Mouse (Mus musculus): ENCODE results near the gene Gm49358.

GRCm38 (mm10) chr10:86758211-86758610 is 5.6 kb upstream of the Gm49358 start:
- no peak for TF ChIP-seq CTCF (IDR thresholded peaks at IDR 0.05; ENCODE audit: extremely low read depth, insufficient read depth, low read length)
- TF ChIP-seq POLR2A (IDR thresholded peaks at IDR 0.05; ENCODE audit: extremely low read depth, insufficient read depth, low read length): no peak

Measured in cortical plate, adult 2 months (tissue).